Mouse (Mus musculus) liver, embryonic 14.5 days (tissue): ENCODE measurements around the gene Polr2f. TPM values are rescaled to one million over a fixed set of nuclear protein-coding genes. Genes with fewer than 3 reads are reported as not detected.
A peak's percentile ranks its signal among the peaks of the same experiment; 100 is the strongest.

Experiments
- ATAC-seq: fragments of 200-750 bp; cut with Nextera tagmentation; 2 replicates; pipeline ENCODE4 v1.8.0; 2017; ENCODE audit warnings: moderate number of reproducible peaks, mild to moderate bottlenecking, moderate library complexity; ENCODE audit not compliant: insufficient read depth
- DNase-seq, 3 experiments: peaks; one replicate each; pipeline ENCODE4 v3.0.0-alpha.2; 2012 to 2013; ENCODE audit warnings: low read depth in 3 of 3, low spot score in 3 of 3
- H3K27ac ChIP-seq: fragments of 300-500 bp; sonication (generic); 2 replicates; pipeline ENCODE4 v1.5.1; 2014; ENCODE audit warnings: moderate library complexity, mild to moderate bottlenecking, control low read depth, inconsistent platforms
- H3K27me3 ChIP-seq: fragments of 300-500 bp; sonication (generic); 2 replicates; pipeline ENCODE4 v1.6.1; 2014; ENCODE audit warnings: mild to moderate bottlenecking, low read length, moderate library complexity; ENCODE audit not compliant: control insufficient read depth, insufficient read depth
- H3K36me3 ChIP-seq: fragments of 300-500 bp; sonication (generic); replicated peaks from 2 replicates; pipeline ENCODE4 v1.6.1; 2014; ENCODE audit warnings: low read depth; ENCODE audit not compliant: control insufficient read depth, insufficient read depth
- H3K4me1 ChIP-seq, 2 experiments: fragments of 200-500 bp in 1 of 2; fragments of 300-500 bp in 1 of 2; sonication (generic) in 1 of 2; replicated peaks; 2 replicates each; pipeline ENCODE4 v1.6.1; 2012 to 2014; ENCODE audit warnings: antibody characterized with exemption in 1 of 2, inconsistent platforms in 1 of 2, low read length in 1 of 2; ENCODE audit not compliant: control insufficient read depth in 2 of 2, insufficient read depth in 2 of 2
- H3K4me2 ChIP-seq: fragments of 300-500 bp; sonication (generic); 2 replicates; pipeline ENCODE4 v1.6.1; 2014; ENCODE audit warnings: low read depth, mild to moderate bottlenecking, control low read depth, moderate library complexity
- H3K4me3 ChIP-seq, 2 experiments: fragments of 200-500 bp in 1 of 2; fragments of 300-500 bp in 1 of 2; sonication (generic) in 1 of 2; 2 replicates each; pipeline ENCODE4 v1.5.1; 2012 to 2014; ENCODE audit warnings: low read depth in 2 of 2, low read length in 2 of 2, mild to moderate bottlenecking in 2 of 2, control low read depth in 1 of 2, inconsistent platforms in 1 of 2, moderate library complexity in 1 of 2; ENCODE audit not compliant: insufficient read depth in 1 of 2
- H3K9ac ChIP-seq: fragments of 300-500 bp; sonication (generic); replicated peaks from 2 replicates; pipeline ENCODE4 v1.6.1; 2014; ENCODE audit warnings: mild to moderate bottlenecking, control low read depth, moderate library complexity
- H3K9me3 ChIP-seq: fragments of 300-500 bp; sonication (generic); 2 replicates; pipeline ENCODE4 v1.6.1; 2016; ENCODE audit warnings: low read length, mixed read lengths; ENCODE audit not compliant: control insufficient read depth
- CTCF ChIP-seq: IDR thresholded peaks from 2 replicates; pipeline ENCODE4 v1.5.1; 2016; ENCODE audit warnings: antibody characterized with exemption, low read depth, control low read depth
- EP300 ChIP-seq: IDR thresholded peaks from 2 replicates; pipeline ENCODE4 v1.6.1; 2016; ENCODE audit warnings: antibody characterized with exemption, low read depth
- WGBS: fragments of 180-500 bp; shearing (Covaris S2); extraction: QIAGEN DNeasy Blood & Tissue Kit; methylation state at CpG from one replicate; pipeline ENCODE4 v1.1.7; 2014; ENCODE audit not compliant: insufficient replicate concordance; 5-methylcytosine and 5-hydroxymethylcytosine counted together
- polyA plus RNA-seq, 2 experiments: library from polyadenylated mRNA; depleted of rRNA in 1 of 2; stranded (reverse) in 1 of 2; unstranded in 1 of 2; fragments of >200 nt; fragmentation: Nextera tagmentation in 1 of 2; extraction: Ambion mirVana in 1 of 2; gene quantifications; 2 replicates each; pipeline versions ENCODE4 v1.2.1 to v1.2.3; 2012 to 2014

The Polr2f gene
- polyA plus RNA-seq, 2 experiments, result 112 to 183 TPM

GRCm38 (mm10) chr15:79097135-79097534 is 43.7 kb upstream of the Polr2f start:
- 50% methylated on average over 2 of the region's 2 CpGs for WGBS
- ATAC-seq (no peak), DNase-seq (no peak)
- Histone ChIP-seq H3K4me3 (no peak overlapping the region), H3K27me3 (no peaks in the 10 kb centered on the region), H3K9me3 (no peaks in the 10 kb centered on the region), H3K4me2 (no peak overlapping the region), H3K4me1 (peaks cover 8 to 12% of the 10 kb centered on the region in 2 experiments), H3K27ac (no peak overlapping the region), H3K36me3 (peaks cover 22% of the 10 kb centered on the region), H3K9ac (no peak overlapping the region)
- TF ChIP-seq CTCF, result no peak
- TF ChIP-seq EP300, result no peak

DNA sequence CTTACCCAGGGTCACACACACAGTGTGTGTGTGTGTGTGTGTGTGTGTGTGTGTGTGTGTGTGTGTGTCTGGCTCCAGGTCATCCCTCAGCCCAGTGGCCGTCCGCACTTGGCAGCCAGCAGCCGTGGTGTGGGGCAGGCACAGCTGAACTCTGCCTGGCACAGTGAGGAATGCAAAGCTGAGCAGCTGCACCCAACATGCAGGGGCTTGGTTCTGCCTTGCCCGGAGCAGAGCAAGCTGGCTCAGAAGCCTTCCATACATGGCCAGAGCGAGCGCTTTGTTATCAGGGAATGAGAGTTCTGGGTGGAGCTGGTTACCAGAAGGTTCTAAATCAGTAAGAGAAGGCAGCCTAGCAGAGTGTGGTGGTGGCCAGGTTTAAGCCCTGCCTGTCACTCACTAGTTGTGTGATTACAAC is 43.2 kb upstream of the Polr2f start:
- no peak overlapping the region for H3K27ac ChIP-seq
- no peak overlapping the region for H3K9ac ChIP-seq
- no peaks in the 10 kb centered on the region for H3K9me3 ChIP-seq
- peak; percentile 64 for ATAC-seq
- peaks cover 18% of the 10 kb centered on the region for H3K36me3 ChIP-seq
- TF ChIP-seq CTCF (no peak), EP300 (no peak)
- H3K27me3 ChIP-seq, result no peaks in the 10 kb centered on the region
- H3K4me2 ChIP-seq, result no peak overlapping the region
- no peak overlapping the region for H3K4me3 ChIP-seq
- WGBS, result 13% methylated on average over 6 of the region's 6 CpGs
- no peak for DNase-seq
- peaks cover 8 to 12% of the 10 kb centered on the region in 2 experiments for H3K4me1 ChIP-seq

DNA sequence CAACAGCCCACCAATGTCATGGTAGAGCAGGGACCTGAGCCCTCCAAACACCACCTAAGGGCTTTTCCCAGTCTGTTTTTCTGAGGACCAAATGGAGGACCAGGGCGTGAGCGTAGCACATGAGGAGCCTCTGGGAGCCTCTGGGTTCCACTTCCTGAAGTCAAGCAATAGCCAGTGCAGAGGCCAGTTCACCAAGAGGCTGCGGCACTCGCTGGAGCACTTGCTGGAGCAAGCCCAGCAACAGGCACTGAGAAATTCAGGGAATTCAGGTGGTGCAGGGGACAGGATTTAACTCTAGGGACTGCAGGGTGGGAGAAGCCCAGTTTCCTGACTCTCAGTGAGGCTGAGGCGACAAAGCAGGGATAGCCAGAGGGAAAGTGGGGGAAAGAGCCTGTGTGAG is 42.6 kb upstream of the Polr2f start:
- Histone ChIP-seq H3K9me3 (no peaks in the 10 kb centered on the region), H3K27me3 (no peaks in the 10 kb centered on the region), H3K27ac (no peak overlapping the region), H3K4me2 (no peak overlapping the region), H3K4me1 (peaks cover 8 to 12% of the 10 kb centered on the region in 2 experiments), H3K36me3 (peaks cover 13% of the 10 kb centered on the region), H3K4me3 (no peak overlapping the region), H3K9ac (no peak overlapping the region)
- DNase-seq (no peak), ATAC-seq (no peak)
- 60% methylated on average over 5 of the region's 5 CpGs for WGBS
- TF ChIP-seq EP300, result no peak
- no peak for TF ChIP-seq CTCF

- Histone ChIP-seq H3K4me1 (peaks cover 8 to 12% of the 10 kb centered on the region in 2 experiments), H3K36me3 (peaks cover 7% of the 10 kb centered on the region), H3K9me3 (no peaks in the 10 kb centered on the region), H3K4me2 (no peak overlapping the region), H3K9ac (no peak overlapping the region), H3K4me3 (no peak overlapping the region), H3K27ac (no peak overlapping the region), H3K27me3 (no peaks in the 10 kb centered on the region)
- no peak for ATAC-seq
- DNase-seq, result no peak
- TF ChIP-seq EP300 (no peak), CTCF (no peak)
- 15% methylated on average over 7 of the region's 7 CpGs for WGBS
Observed at GRCm38 (mm10) chr15:79098868-79099267, 41.9 kb upstream of the Polr2f start.

DNA sequence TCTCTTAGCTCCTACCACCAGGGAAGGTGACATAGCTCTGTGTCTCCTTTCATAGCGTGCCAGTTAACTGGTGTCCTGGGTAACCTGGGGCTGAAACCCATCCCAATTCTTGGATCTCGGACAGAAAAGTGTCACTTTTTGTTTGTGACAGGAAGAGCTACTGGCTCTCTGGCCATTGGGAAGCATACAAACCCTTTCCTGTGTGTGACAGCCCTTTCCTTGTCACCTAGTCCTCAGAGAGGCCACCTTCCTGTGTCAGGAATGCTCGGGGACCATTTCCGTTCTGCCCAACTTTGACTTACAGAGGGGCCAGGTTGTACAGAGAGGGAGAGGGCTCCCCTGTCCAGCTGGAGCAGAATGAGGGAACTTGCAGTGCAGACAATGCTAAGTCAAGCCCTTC is 41.4 kb upstream of the Polr2f start:
- Histone ChIP-seq H3K36me3 (peaks cover 1% of the 10 kb centered on the region), H3K27me3 (no peaks in the 10 kb centered on the region), H3K27ac (no peak overlapping the region), H3K4me3 (no peak overlapping the region), H3K4me1 (peaks cover 8 to 12% of the 10 kb centered on the region in 2 experiments), H3K9me3 (no peaks in the 10 kb centered on the region), H3K4me2 (no peak overlapping the region), H3K9ac (no peak overlapping the region)
- TF ChIP-seq CTCF (no peak), EP300 (no peak)
- ATAC-seq, result no peak
- no peak for DNase-seq
- WGBS, result 40% methylated on average over 4 of the region's 4 CpGs

DNA sequence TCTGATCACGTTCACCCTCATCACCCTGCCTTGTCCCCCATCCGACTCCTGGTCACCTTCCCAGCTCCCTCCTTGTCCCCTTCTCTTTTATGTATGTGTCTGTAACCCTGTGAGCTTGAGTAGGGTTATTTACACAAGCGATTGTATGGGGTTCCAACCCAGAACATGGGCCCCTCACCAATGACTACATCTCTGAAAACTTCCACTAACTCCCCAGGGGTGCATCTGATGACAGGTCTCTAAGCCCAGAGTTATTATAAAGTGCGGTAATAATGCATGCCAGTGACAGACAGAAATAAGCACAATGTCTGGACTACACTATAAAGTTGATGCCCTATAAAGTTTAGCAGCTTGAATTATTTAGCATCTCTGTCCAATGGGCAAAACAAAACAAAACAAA is 40.4 kb upstream of the Polr2f start:
- peaks cover 8 to 16% of the 10 kb centered on the region in 2 experiments for H3K4me1 ChIP-seq
- 69% methylated on average over 4 of the region's 4 CpGs for WGBS
- no peak for DNase-seq
- H3K9me3 ChIP-seq, result no peaks in the 10 kb centered on the region
- H3K27ac ChIP-seq, result no peak overlapping the region
- no peaks in the 10 kb centered on the region; the same call in none of the 2 replicates for H3K36me3 ChIP-seq
- H3K27me3 ChIP-seq, result no peaks in the 10 kb centered on the region
- no peak for ATAC-seq
- TF ChIP-seq EP300, result no peak
- TF ChIP-seq CTCF, result no peak
- H3K9ac ChIP-seq, result no peak overlapping the region
- H3K4me3 ChIP-seq, result no peak overlapping the region
- no peak overlapping the region for H3K4me2 ChIP-seq
